Mouse (Mus musculus) stomach, postnatal 0 days (tissue): Measurements from ENCODE around the gene BC029722. TPM values are rescaled to one million over a fixed set of nuclear protein-coding genes. Genes with fewer than 3 reads are reported as not detected.

Source experiments
- ATAC-seq: fragments of 200-750 bp; cut with Nextera tagmentation; 2 replicates; pipeline ENCODE4 v1.8.0; 2017; ENCODE audit not compliant: low FRiP score, low TSS enrichment
- DNase-seq: peaks from one replicate; pipeline ENCODE4 v3.0.0-alpha.2; 2016; ENCODE audit warnings: low spot score
- H3K27ac ChIP-seq: fragments of 300-500 bp; sonication (generic); replicated peaks from 2 replicates; pipeline ENCODE4 v1.5.1; 2014; ENCODE audit warnings: mild to moderate bottlenecking, control low read depth
- H3K27me3 ChIP-seq: fragments of 300-500 bp; sonication (generic); 2 replicates; pipeline ENCODE4 v1.6.1; 2014; ENCODE audit warnings: low read length; ENCODE audit not compliant: control insufficient read depth, insufficient read depth
- H3K36me3 ChIP-seq: fragments of 300-500 bp; sonication (generic); 2 replicates; pipeline ENCODE4 v1.6.1; 2014; ENCODE audit warnings: low read length, mixed read lengths; ENCODE audit not compliant: control insufficient read depth, insufficient read depth
- H3K4me1 ChIP-seq: fragments of 300-500 bp; sonication (generic); replicated peaks from 2 replicates; pipeline ENCODE4 v1.6.1; 2014; ENCODE audit warnings: antibody characterized with exemption; ENCODE audit not compliant: control insufficient read depth, insufficient read depth
- H3K4me2 ChIP-seq: fragments of 300-500 bp; sonication (generic); replicated peaks from 2 replicates; pipeline ENCODE4 v1.6.1; 2014; ENCODE audit warnings: low read depth, mild to moderate bottlenecking, control low read depth, moderate library complexity
- H3K4me3 ChIP-seq: fragments of 300-500 bp; sonication (generic); 2 replicates; pipeline ENCODE4 v1.5.1; 2014; ENCODE audit warnings: low read depth, low read length, control low read depth
- H3K9ac ChIP-seq: fragments of 300-500 bp; sonication (generic); 2 replicates; pipeline ENCODE4 v1.6.1; 2014; ENCODE audit warnings: mild to moderate bottlenecking, low read length, control low read depth, mixed read lengths
- H3K9me3 ChIP-seq: fragments of 300-500 bp; sonication (generic); 2 replicates; pipeline ENCODE4 v1.6.1; 2016; ENCODE audit warnings: low read length; ENCODE audit not compliant: control insufficient read depth
- CTCF ChIP-seq: IDR thresholded peaks from 2 replicates; pipeline ENCODE4 v1.5.1; 2016; ENCODE audit warnings: antibody characterized with exemption, low read depth, mild to moderate bottlenecking, moderate library complexity
- EP300 ChIP-seq: optimal IDR thresholded peaks from 2 replicates; pipeline ENCODE3; 2016; ENCODE audit warnings: antibody characterized with exemption
- WGBS: fragments of 180-500 bp; shearing (Covaris S2); extraction: QIAGEN DNeasy Blood & Tissue Kit; methylation state at CpG from one replicate; pipeline ENCODE4 v1.1.7; 2014; 5-methylcytosine and 5-hydroxymethylcytosine counted together
- polyA plus RNA-seq: library from polyadenylated mRNA; unstranded; fragments of >200 nt; fragmentation: Nextera tagmentation; extraction: Ambion mirVana; gene quantifications from 2 replicates; pipeline ENCODE4 v1.2.1, GENCODE M21; 2015

The BC029722 gene
- polyA plus RNA-seq, 1 experiment from 2014 or later = 26.8 TPM

DNA sequence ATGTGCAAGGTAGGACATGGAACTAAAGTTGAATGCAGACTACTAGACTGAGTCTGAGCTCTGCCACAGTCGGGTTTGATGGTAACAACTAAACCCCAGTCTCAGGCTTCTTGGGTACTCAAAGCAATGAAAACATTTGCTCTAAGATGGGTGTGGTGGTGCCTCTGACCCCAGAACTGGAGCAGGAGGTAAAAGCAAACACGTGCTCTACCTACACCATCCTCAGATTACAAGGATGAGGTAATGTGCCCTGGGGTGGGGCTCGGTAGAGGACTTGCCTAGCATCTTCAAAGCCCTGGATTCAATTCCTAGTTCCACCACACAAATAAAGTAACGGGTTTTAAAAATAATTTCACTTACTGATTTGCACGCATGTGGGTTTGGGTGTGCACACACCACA is 33.3 kb upstream of the BC029722 start:
- TF ChIP-seq EP300 = no peak
- TF ChIP-seq CTCF = no peak
- peaks cover 11% of the 10 kb centered on the region for H3K36me3 ChIP-seq
- ATAC-seq = peak; percentile 80
- no peak overlapping the region for H3K27ac ChIP-seq
- no peaks in the 10 kb centered on the region for H3K9me3 ChIP-seq
- H3K27me3 ChIP-seq = no peaks in the 10 kb centered on the region
- no peaks in the 10 kb centered on the region for H3K4me1 ChIP-seq
- no peak overlapping the region for H3K4me2 ChIP-seq
- H3K9ac ChIP-seq = no peak overlapping the region
- no peak overlapping the region for H3K4me3 ChIP-seq
- 64% methylated on average over 5 of the region's 5 CpGs for WGBS
- DNase-seq = peak; percentile 53

- 80% methylated on average over 7 of the region's 7 CpGs for WGBS
- Histone ChIP-seq H3K9me3 (no peaks in the 10 kb centered on the region), H3K9ac (no peak overlapping the region), H3K27me3 (no peaks in the 10 kb centered on the region), H3K27ac (no peak overlapping the region), H3K4me2 (no peak overlapping the region), H3K4me3 (no peak overlapping the region), H3K4me1 (no peaks in the 10 kb centered on the region), H3K36me3 (peaks cover 7% of the 10 kb centered on the region; the same call in 1 of the 2 replicates)
- no peak for DNase-seq
- TF ChIP-seq EP300 = no peak
- no peak for TF ChIP-seq CTCF
- ATAC-seq = no peak
Observed at GRCm38 (mm10) chr2:155850120-155850519, 30.9 kb upstream of the BC029722 start.

DNA sequence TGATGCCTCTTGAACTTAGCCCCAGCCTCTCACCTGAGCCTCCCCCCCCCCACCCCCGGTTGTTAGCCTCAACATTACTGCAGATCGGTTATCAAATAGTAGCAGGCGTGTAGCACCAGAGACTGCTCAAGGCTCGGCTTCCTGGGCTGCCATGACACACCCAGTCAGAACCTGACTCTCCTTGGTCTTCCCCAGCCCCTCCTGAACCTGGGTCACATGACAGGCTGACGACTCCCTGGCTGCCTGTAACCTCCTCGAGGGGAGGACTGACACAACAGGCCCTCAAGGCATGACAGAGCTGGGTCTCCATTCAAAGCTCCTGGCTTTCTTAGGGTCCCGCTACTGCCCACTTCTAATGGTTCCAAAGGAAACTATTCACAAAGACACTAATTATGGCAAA is 30.2 kb upstream of the BC029722 start:
- peaks cover 7% of the 10 kb centered on the region; the same call in 1 of the 2 replicates for H3K36me3 ChIP-seq
- H3K4me1 ChIP-seq = no peaks in the 10 kb centered on the region
- no peaks in the 10 kb centered on the region for H3K27me3 ChIP-seq
- no peak overlapping the region for H3K27ac ChIP-seq
- ATAC-seq (no peak), DNase-seq (no peak)
- 50% methylated on average over 7 of the region's 7 CpGs for WGBS
- H3K9ac ChIP-seq = no peak overlapping the region
- TF ChIP-seq EP300 (no peak), CTCF (no peak)
- H3K4me2 ChIP-seq = no peak overlapping the region
- no peaks in the 10 kb centered on the region for H3K9me3 ChIP-seq
- no peak overlapping the region for H3K4me3 ChIP-seq

DNA sequence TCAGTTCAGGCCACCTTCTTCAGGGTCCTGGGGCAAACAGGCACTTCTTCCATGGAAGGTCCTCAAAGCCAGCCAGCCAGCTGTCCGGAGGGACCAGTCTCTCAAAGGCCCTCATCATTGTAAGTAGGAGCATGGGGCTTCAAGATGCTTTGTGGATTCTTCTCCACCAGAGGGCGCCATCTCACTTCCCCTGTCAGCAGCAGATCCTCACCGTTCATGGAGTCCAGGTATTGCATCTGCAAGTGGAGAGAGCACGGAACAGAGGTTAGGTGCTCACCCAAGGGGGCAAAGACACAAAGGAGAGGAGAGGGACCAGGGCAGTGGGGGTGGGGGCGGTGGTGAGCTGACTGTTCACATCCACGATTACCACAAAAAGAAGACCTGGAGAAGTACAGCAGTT is 29.1 kb upstream of the BC029722 start:
- ATAC-seq = peak; percentile 52; the same call in 1 of the 2 replicates
- H3K9ac ChIP-seq = no peak overlapping the region
- peaks cover 7% of the 10 kb centered on the region; the same call in 1 of the 2 replicates for H3K36me3 ChIP-seq
- H3K9me3 ChIP-seq = no peaks in the 10 kb centered on the region
- no peak overlapping the region for H3K27ac ChIP-seq
- whole genome bisulfite sequencing = 23% methylated on average over 6 of the region's 6 CpGs
- no peak overlapping the region for H3K4me3 ChIP-seq
- no peak overlapping the region for H3K4me2 ChIP-seq
- H3K4me1 ChIP-seq = no peaks in the 10 kb centered on the region
- DNase-seq = peak; percentile 87
- peak; percentile 99 for TF ChIP-seq CTCF
- no peak for TF ChIP-seq EP300
- no peaks in the 10 kb centered on the region for H3K27me3 ChIP-seq

- Histone ChIP-seq H3K9me3 (no peaks in the 10 kb centered on the region), H3K27ac (no peak overlapping the region), H3K4me2 (no peak overlapping the region), H3K9ac (no peak overlapping the region), H3K4me3 (no peak overlapping the region), H3K27me3 (no peaks in the 10 kb centered on the region), H3K36me3 (peaks cover 7% of the 10 kb centered on the region; the same call in 1 of the 2 replicates), H3K4me1 (no peaks in the 10 kb centered on the region)
- ATAC-seq (no peak), DNase-seq (no peak)
- whole genome bisulfite sequencing = 52% methylated on average over 8 of the region's 8 CpGs
- TF ChIP-seq EP300 = no peak
- no peak for TF ChIP-seq CTCF
Observed at GRCm38 (mm10) chr2:155846930-155847329, 27.7 kb upstream of the BC029722 start.

GRCm38 (mm10) chr2:155838961-155839360 is 19.7 kb upstream of the BC029722 start:
- no peak for ATAC-seq
- Histone ChIP-seq H3K4me1 (no peaks in the 10 kb centered on the region), H3K4me3 (no peak overlapping the region), H3K9ac (no peak overlapping the region), H3K4me2 (no peak overlapping the region), H3K27me3 (no peaks in the 10 kb centered on the region), H3K27ac (no peak overlapping the region), H3K36me3 (no peaks in the 10 kb centered on the region), H3K9me3 (no peaks in the 10 kb centered on the region)
- TF ChIP-seq EP300 (no peak), CTCF (no peak)
- WGBS = 87% methylated on average over 4 of the region's 4 CpGs
- no peak for DNase-seq
